Mouse (Mus musculus): ENCODE data around the gene Ift81.

Gene Ift81

DNA sequence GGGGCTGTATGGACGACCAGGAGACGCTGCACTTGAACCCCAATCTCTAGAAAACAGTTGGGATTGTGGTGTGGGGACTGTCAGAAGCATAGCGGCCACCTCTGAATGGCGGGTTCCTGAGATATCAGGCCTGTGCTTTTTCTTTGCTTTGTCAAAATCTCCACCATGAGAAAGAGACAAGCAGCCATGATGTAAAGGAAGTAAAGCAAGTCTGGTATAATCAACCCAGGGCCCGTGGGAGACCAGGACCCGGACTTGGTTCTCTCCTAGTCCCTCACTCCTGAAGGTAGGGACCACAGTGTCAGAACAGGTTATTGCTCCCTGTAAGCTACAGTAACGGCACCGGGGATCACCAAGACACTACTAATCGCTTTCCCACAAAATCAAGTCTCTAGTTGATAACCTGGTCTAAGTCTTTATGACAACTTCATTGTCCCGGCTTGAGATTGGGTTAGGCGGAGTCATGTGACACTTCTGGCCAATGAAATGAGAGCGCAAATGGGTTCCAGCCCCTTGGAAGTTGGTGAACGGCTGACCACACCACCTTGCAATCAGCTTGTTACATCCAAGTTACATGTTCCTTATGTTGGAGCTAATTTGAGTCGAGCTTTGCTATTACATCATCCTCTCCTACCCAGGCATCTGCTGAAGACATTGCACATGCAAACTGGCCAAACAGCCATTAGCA is 11.4 kb upstream of the Ift81 start:
- DNase-seq (ENCODE audit: low spot score in 2 of 2) = no peak

DNA sequence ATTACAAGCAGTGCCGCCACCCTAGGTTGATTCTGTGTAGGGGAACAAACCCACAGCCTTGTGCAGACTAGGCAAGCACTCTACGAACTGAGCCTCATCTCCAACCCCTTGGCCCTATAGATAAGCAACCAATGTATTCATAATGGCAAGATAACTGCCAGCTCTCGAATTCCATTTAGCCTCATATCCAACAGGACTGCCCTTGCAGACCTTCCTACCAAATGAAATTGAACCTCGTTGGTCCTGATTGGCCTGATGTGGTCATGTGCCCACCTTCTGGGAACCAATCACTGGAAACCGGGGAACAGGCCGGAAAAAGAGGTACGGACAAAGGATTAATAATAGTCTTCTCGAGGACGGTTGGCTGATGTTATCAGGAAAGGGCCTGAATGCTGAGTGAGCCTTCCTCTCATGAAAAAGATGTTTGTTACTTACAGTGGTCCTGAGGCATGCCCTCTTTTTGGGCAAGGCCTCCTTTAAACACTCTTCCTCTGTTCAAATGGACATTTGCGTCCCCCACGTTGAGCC is 10.7 kb upstream of the Ift81 start:
- no peak for DNase-seq (ENCODE audit: low spot score in 2 of 2)

DNA sequence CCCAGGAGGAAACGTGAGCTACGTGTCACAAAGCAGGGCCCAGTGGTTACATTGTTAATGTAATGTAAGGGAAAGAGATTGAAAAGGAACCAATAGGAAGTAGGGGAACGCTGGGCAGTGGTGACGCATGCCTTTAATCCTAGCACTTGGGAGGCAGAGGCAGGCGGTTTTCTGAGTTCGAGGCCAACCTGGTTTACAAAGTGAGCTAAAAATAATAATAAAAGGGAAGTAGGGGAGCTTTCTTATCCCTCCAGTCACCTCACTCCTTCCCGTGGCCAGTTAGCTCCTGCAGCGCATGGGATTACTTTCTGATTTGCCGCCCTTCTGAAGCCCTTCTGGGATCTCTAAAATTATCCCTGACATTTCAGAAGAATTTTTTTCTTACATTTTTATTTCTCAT is 9.5 kb upstream of the Ift81 start:
- DNase-seq (ENCODE audit: low spot score in 2 of 2) = no peak

DNA sequence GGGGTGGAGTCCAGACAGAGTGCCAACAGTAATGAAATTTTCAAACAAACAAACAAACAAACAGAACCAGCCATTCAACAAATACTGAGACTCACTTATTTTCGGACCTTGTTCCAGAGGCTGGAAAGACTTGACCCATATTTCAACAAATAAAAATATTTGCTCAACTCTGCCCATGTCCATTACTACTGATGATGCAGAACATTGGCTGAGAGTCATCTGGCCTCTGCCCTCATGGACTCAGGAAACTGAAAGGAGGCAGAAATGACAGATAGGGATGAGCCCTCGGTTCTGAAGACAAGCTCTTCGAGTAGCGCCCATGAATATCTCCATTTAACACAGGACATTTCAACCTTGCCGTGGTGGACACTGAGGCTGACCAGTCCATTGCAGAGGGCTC is 8.2 kb upstream of the Ift81 start:
- no peak for DNase-seq (ENCODE audit: low spot score in 2 of 2)

DNA sequence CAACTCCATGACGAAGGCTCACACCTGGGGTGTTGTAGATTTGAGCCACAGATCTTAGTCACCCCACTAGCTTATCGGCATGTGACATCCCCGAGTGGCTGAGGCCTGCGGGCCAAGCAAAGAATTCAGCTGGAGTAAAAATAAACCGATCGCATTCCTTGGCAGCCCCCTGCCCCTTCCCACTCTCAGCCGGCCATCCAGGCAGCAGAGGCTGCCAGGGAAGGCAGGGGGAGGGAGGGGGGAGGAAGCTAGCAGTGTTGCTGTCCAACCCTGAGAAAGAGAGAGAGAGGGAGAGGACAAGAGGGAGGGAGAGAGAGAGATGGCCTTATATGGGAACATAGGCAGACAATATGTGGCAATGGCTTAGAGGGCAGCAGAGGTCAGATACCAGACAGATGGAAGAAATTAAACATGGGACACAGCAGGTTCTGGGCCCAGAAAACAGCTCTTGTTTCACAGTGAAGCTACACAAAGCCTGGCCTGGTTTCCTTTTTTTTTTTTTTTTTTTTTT is 7.1 kb upstream of the Ift81 start:
- DNase-seq (ENCODE audit: low spot score in 2 of 2) = no peak

DNA sequence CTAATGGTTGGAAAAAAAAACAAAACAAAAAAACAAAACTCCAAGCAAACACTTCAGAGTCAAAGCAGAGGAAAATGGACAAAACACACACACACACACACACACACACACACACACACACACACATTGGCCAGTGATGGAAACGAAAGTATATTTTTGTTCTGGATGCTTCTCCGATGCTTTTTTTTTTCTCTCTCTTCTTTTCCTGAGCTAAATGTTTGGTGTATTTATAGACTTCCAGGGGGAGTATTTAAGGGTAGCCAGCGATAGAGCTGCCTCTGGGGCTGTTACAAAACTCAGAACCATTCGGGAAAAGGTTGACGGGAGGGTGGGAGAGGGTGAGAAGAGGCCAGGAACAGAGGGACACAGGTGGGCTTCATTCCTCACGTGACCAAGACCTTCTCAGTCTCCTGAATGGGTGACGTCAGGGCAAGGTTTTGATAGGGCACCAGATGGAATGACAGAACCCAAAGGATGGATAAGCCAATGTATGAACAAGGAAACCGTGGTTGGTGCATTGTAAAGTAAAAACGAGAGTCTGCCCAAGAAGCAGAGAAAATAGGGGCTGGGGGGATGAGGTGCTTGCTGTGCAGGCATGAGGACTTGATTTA is 5.5 kb upstream of the Ift81 start:
- peak in 1 of 2 experiments; percentile 59 for DNase-seq (ENCODE audit: low spot score in 2 of 2)

DNA sequence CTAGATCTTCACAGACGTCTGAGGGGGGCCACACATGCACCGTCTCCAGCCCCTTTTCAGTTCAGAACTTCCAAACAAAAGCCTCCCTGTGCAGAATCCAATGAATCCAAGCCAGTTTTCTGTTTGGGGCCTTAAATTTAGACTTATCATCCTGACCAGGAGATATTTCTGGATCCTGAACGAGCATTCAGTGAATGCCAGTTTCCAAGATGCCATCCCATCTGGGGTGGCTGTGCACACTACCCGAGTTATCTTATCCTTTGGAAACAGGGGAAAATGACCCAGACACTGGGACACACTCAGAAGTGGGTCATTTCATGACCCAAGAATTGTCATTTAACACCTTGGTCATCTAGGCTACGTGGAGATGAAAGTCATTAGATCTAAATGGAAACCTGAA is 3.4 kb upstream of the Ift81 start:
- no peak for DNase-seq (ENCODE audit: low spot score in 2 of 2)

DNA sequence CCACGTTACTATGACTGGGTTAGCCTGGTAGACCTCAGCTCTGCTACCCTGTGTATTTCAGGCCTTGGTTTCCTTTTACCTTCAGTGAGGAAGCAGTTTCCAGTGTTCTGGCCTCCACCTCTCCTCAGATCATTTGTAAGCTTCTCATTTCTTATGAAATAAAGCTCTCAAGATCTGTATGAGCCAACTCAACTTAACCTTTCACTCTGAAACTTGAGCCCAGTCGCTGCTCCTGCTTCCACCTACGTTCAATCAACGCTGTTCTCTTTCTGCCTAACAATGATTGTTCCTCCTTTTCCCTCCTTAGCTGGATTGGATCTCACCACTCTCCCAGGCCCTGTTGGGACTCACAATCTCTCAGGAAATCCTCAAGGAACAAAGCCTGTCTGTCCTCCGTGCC is 2.7 kb downstream of the Ift81 start:
- no peak for DNase-seq (ENCODE audit: low spot score in 2 of 2)

DNA sequence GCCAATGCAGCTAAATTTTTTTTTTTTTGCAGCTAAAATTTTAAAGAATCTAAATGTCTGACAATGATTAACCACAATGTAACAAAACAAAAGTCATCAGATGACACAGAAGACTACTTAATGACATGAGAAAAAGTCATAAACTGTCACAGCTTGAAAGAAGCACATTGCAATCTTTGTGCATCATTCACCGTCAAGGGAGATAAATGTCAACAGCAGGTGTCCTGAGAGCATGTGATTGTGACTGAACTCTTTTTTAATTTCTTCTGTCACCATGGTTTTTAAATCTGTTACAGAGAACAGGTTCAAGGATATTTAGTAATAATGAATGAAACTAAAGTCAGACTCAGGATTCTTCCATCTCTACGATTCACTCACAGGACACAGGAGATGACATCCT is 9.4 kb downstream of the Ift81 start:
- DNase-seq (ENCODE audit: low spot score in 2 of 2) = no peak

DNA sequence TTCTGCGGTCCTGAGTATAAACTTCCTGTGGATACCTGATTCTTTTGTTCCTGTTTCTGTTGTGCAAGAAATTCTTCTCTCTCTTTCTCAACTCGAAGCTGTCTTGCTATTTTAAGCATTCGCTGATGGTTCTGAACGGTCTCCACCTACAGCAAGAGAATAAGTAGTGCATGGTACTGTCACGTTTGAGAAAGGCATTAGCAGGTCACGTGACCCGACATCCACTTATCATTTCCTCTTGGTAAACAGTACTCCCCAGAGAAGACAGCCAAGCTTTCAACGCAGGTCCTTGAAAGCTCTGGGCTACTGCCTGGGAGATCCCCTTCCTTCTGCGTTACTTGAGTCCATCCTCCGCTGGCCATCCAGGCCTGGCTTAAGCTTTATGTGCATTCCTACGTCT is 12.1 kb downstream of the Ift81 start:
- no peak for DNase-seq (ENCODE audit: low spot score in 2 of 2)

DNA sequence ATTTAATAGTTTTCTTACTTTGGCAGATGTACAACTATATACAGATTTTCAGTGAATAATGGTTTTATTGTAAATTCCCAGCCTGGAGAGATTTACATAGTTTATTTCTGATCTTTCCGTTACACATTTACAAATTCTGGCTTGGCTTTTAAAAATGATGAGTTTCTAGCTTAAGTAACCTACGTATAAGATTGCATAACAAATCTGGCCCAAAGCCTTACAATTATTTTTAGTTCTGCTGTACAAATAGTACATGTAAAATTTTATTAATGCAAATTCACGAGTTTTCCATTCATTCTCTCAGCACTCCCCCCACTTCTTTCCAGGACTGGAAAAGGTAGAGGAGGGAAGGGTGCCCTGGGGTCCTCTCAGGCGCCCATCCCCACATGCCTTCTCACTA is 18.8 kb downstream of the Ift81 start:
- DNase-seq (ENCODE audit: low spot score in 2 of 2) = no peak

DNA sequence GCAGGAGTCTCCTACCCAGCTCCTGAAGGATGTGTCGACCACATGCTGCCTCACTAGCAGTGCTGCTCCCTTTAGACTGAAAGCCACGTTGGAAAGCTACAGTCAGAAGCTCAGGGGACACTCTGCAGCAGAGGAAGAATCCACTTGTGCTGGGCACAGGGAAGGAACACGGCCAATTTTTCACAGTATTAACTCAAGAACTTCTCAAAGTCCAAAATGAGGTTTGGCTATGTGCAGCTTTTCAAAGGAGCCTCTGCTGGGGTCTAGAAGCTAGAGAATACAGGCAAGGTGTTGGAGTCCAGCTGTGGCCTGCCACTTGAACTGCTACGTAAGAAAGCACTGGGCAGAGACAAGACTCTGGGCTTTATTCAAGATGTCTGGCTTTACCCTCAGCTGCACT is 24.4 kb downstream of the Ift81 start:
- no peak for DNase-seq (ENCODE audit: low spot score in 2 of 2)

DNA sequence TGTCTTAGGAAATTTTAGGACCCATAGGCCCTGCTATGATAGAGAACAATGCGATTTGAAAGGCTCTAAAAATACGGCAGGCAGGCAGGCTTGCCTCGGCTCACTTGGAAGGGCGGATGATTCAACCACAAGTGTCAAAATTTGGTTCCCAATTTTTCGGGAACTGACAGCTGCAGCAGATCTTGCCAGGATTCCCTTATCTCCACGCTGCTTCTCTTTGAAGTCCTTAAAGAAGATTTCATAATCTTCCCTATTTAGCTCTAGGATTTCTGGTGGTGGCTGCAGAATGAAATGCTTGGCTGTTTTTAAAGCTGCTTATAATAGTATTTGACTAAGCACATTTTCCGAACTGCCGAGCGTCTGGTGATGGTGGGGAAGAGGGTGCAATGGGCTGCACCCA is 28.8 kb downstream of the Ift81 start:
- peak; percentile 61 to 85 for DNase-seq (ENCODE audit: low spot score in 2 of 2)

DNA sequence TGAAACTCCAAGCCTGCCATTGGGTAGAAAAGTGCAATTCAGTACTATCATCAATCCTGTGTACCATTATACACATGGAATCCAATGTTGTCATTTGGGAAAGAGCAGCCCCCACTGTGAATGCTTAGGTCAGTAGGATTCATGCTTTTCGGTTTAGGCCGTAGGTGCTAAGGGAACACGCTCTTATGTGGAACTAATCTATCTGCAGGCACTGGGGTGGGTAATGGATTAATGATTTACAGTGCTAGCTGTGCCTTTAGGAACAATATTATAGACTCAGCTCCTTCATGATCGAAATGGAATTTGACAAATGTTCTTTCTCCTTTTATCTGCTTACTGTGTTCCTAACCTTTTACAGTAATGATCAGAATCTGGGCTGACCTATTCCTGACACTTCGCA is 30.2 kb downstream of the Ift81 start:
- no peak for DNase-seq (ENCODE audit: low spot score in 2 of 2)

DNA sequence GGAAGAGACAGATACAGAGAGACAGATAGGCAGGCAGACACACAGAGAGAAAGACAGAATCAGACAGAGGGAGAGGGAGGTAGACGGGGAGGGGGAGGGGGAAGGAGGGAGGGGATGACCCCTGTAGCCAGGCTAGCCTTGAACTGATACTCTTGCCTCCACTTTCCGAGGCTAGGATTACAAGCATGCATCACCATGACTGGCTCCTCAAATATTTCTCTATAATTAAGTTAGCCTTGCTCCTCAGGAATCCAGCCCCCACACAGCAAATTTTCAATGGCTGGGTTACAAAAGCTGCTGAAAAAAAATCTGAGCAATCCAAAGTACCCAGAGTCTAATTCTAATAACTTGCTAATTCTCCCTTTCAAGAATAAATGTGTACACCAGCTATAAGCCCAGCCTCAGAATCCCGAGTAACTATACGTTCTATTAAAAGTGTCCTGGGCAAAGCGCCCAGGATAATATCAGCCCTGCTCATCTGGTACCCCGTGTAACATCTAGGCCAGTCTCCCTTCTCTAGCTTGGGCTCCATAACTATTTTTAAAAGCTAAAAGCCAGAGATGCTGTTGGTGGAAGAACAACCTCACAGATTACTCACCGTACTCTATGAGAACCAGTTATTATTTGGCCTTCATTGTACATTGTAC is 37.5 kb downstream of the Ift81 start:
- DNase-seq (ENCODE audit: low spot score in 2 of 2) = no peak

DNA sequence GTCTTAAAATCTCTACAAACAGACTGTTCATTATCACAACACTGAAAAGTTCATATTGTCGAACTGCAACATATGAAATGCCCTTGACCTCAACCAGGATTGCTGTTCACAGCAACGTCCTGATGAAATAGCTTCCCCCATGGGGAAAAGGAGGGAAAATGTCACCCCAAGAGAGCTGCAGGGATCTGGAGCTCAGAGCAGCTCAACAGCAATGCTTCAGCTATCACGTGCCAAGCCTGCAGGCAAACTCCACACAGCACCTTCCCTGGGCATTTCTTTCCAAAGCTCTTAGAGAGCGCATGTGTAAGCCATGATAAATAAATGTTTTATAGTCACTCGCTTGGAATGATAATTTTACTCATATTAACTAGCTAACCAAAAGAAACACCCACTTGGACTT is 42.3 kb downstream of the Ift81 start:
- DNase-seq (ENCODE audit: low spot score in 2 of 2) = no peak

DNA sequence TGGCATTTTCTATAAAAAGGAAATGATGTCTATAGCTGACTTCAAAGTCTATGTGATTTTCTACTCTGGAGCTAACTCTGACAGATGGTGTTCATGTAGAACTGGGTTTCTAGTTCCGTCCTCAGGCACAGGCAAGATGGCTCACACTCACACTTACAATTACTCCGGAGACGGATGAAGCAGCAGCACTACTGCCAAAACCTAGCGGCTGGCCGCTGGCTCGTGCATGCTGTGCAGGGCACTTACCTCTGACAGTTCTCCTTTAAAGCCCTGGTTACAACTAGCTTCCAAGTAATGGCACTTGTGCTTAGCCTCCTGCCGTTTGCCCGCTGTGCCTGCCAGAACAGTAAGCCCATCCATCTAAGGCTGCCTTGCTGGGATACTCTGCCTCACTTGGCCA is 47.7 kb downstream of the Ift81 start:
- DNase-seq (ENCODE audit: low spot score in 2 of 2) = peak; percentile 69 to 77

DNA sequence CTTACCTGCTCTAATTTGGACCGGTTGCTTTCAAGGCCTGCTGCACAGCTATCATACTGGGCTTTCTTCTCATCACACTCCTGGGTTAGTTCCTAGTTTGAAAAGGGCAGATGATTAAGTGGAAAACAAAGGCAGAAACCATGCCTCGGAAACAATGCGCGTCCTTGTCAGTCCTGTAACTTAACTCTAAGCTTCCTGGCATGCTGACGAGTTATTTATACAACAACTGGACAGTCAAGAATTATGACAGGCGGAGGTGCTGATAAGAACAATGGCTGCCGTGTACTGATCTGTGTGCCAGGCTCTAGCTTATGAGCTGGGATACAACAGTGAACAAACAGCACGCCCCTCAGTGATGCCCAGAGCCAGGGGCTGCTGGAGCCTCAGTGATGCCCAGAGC is 53.7 kb downstream of the Ift81 start:
- no peak for DNase-seq (ENCODE audit: low spot score in 2 of 2)

DNA sequence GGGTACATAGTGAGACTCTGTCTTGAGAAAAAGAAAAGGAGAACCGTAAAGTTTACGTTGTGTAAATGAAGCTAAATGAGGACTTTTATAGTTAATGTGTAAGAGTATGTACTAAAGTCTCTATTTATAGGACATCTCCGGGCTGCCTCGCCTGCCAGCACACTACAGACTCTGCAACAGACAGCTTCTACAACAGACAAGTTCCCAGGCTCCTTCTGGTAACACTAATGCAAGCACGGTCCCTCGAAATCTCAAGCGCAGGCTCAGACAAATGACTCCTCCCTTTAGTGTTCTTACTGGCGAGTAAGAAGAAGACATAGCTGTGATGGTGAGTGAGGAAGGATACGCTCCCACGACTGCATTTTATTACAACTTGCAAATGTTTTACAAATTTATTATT is 56.2 kb downstream of the Ift81 start:
- no peak for DNase-seq (ENCODE audit: low spot score in 2 of 2)

DNA sequence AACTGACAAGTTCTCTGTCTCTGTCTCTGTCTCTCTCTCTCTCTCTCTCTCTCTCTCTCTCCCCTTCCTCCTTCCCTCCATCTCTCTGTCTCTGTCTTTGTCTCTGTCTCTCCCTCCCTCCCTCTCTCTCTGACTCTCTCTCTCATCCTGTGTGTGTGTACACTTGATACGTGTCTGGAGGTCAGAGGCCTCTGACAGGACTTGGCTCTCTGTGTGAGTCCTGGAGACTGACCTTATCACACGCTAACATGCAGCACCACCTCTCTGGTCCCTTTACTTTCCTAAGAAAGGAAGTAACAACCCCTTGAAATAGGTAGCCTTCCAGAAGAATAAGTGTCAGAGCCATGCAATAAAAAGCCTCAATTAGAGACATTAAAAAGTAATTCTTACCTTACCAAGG is 59.2 kb downstream of the Ift81 start:
- no peak for DNase-seq (ENCODE audit: low spot score in 2 of 2)

DNA sequence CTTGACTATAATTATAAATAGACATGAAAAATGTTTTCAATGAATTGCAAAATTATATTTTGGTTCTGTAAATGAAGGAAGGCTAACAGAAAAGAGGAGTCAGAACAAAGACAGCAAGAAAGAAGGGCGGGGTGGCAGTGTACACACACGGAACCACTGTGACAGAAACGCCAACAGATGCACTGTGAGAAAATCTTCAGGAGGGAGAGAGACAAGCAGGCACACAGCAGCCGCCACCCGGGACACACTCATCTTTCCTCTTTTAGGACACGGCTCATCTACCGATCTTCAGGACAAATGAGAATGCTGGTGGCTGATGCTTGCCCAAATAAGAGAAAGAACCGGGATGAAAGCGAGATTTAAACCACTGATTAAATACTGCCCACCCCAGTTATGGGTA is 61.7 kb downstream of the Ift81 start:
- DNase-seq (ENCODE audit: low spot score in 2 of 2) = peak in 1 of 2 experiments; percentile 42

DNA sequence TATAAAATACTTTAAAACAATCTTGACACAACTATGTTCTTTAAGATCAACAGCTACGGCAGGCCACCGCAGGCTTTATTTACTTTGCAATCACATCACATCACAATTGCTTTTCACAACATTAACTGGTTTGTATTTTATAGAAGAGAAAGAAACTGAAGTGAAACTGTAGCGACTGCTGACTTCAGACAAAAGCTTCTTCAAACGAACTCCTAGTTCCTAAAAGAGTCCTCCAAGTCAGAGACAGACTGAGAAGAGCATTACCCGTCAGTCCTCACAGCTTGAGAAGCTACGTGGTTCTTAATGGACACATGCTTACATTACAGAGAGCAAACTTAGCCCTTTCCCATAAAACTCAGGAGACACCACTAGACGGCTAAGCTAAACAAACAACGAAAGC is 63.9 kb downstream of the Ift81 start:
- DNase-seq (ENCODE audit: low spot score in 2 of 2) = no peak

DNA sequence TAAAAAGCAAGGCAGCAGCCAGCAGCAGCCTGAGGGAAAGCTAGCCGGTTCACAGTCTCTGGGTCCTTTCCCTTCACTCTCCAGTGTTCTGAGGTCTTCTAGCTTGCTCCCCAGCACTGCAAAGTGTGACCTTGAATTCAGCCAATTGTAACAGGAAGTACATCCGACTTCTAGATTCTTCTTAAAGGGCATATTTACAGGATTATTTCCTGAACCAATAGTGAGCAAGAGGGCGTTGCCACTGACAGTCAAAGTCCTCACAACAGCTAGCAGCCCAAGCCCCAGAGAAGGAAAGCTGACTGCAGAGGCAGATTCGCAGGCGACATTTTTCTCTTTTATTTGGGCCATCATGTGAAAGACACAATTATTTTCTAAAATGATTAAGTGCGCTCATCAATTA is 65.6 kb downstream of the Ift81 start:
- DNase-seq (ENCODE audit: low spot score in 2 of 2) = no peak

Measured in frontal cortex, postnatal 36 days (tissue).